Mouse (Mus musculus): ENCODE data around the gene Slc25a28.

DNA sequence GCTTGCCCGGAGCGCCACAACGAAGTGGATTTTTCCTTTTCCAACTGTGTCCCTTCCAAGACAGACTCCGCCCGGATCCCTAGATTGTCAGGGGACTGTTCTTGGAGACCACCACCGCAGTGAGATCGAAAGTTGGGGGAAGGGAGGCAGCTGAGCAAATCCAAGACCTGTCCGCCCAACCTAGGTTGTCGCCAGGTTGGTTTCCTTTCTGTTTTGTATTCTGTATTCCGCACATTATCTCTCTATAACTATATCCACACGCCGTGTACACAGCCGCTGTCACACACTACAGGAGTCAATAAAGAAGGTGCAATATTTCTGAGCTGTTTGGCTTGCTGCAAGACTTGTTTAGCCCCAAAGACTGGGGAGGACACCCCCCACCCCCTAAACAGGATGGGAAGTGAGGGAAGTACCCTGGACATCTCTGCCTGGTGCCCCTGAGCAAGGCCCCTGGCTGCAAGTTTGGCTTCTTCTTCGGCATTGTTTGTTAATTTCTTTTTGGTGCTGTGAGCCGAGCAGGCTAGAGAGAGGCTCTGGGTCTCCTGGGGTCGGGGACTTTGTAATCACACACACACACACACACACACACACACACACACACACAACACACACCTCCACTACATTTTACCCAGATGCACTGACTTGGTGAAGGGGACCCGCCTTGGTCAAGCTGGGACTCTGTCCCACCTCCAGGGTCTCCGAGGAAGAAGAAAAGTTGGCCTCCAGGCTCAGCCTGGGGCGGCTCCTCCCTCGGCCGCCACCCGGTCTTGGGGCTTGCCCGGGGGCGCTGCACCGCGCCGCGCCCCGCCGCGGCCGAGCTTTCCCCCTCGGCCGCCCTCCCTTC is 58.9 kb downstream of the Slc25a28 start:
- TF ChIP-seq CTCF (IDR thresholded peaks at IDR 0.05; ENCODE audit: borderline replicate concordance, extremely low read depth, insufficient read depth, insufficient read length) (no peak), POLR2A (IDR thresholded peaks at IDR 0.05; ENCODE audit: borderline replicate concordance, extremely low read depth, insufficient read depth, insufficient read length, poor library complexity, severe bottlenecking) (no peak)

All from brain, embryonic 14.5 days (tissue).